Mouse (Mus musculus) Muller cell, postnatal 12 days (primary cell): ENCODE data around the gene Efl1.

Experiments used
- DNase-seq: peaks from one replicate; pipeline ENCODE4 v3.0.0-alpha.2; 2015; ENCODE audit errors: inconsistent ontology term

Gene Efl1

DNA sequence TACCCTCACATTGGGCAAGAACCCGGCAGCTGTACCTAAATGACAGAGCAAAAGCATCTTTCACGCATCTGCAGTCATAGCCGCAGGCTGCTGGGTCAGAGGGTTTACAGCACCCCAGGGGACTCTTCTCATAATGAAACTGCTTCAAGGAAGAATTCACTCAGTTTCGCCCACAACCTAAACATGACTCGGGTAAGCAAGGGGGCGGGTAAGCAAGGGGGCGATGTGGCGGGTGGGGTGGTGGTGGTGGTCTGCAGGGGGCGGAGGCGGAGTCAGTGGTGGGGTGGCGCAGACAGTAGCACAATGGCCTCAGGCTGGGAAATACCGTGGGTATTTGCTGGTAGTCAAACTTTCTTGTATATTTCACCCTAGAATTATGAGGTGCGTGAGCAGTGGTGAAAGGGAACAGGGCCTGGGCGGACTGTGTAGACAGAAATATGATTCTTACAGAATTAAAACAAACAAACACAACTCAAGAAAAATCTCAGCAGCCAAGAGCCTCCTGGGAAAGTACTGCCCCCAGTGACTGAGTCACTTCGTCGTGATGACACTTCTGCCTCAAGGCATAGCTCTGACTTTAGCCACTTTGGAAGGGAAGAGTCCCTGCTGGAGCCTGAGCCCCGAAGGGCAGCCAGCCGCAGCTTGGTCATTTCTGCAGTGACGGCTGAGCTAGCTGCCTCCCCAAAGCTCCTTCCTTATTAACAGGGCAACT, 162.9 kb downstream of the Efl1 start:
- peak; percentile 41 for DNase-seq

DNA sequence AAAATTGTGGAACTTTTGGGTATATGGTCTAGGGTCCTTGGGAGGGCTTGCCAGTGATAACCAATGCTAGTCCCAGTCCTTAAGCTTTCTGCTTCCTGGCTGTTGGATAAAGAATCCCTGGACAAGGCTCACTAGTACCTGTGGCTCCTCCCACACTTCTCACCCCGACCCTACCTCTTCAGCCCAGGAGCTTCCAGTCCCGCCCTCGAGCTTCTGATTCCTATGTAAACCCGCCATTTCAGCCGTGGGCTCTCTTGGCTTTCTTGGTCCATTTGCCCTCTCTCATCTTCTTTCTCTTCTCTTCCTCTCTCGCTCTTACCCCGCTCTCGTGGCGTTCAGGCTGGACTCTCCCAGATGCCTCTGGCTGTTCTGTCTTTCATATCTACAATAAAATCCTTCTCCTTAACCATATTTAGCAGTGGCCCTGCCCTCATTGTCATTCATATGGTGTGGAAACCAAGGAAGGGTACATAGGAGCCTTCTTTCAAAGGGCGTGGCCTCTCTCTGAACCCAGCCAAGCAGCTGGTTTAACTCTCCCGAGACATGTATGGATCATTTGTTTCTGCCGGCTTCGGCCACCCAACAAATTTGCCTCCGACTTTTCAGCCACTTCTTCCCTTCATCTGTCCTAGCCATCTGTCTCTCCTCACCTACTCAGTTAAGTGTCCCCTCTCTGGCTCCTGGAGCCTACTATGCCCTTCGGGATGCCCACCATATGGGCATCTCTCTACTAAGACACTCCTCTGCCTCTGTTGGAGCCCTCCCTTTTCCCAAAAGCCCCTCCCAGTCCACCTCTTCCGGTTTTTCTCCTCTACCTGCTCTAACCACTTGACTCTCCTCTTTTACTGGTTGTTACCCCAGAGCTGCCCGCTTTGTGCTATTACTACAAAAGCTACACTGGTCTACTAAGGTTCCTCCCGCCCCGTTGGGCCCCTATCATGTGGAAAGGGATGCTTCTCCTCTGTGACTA, 164.1 kb downstream of the Efl1 start:
- DNase-seq: no peak

DNA sequence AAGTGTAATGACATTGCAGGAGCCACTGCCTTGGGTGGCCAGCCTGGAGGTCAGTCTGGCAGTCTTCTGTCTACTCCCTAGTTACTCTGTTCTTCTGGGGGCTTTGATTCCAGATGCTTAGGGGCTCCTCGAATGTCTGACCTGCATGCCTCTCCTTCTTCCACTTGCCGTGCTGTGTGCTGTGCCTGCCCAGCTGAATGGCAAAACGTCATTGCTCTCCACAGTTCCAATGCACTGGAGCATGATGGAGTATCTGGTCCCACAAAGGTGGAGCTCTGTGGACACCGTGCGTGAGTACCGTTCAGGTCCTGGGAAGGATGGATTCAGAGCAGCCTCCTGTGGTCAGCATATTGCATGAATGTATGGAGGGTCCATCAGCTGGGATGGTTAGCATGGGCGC, 171.1 kb downstream of the Efl1 start:
- DNase-seq: no peak

DNA sequence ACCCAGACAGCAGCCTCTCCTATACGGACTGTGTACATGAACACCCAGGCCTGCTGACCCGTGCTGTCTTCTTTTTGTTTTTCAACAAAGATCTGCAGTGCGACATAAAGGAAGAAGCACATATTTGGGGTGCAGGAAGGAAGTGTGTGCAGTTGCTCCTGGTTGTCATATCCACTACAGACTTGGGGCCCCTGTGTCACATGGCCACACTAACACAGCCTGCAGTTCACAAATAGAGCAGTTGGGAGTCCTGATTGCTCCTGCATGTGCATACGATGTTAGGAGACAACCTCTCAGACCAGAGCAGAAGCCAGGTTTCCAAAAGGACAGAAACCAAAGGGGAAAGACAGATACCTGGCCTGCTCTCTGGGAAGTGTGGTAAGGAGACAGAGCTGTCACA, 172.2 kb downstream of the Efl1 start:
- DNase-seq: no peak

DNA sequence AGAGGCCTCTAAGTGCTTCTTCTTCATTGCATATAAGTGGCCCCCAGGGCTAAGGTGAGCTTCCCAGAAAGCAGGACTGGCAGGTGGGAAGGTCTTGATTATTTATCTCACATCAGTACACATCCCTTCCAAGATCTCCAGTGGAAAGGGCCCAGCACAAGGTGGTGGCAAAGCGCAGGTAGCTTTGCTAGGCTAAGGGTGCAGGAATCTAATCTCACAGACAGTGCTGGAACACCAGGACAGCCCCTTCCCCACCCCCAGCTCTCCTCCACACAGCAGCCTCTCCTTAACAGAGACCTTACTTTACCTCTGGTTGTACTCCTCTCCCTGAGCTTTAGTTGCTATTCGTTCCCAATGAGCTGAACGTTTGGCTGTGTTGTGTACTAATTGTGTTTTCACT, 173.1 kb downstream of the Efl1 start:
- no peak for DNase-seq

DNA sequence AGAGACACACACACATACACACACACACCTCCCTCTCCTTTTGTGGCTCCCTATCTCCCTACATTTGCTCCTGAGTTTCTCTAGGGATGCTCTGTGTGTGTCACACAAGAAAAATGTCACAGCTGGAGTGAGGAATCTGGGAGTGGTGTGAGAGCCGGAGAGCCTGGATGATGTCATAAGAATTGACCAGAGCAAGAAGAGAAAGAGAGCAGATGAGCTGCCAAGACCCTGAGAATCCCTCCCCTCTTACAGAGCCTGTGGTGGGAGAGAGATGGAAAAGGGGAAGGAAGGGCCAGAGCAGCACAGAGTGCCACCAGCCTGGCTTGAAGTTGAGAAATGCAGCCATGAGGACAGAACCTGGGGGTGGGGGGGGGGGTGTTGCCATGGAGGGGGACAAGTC, 174.1 kb downstream of the Efl1 start:
- DNase-seq: peak; percentile 80
